Mouse (Mus musculus) E14TG2a.4 (cell line): ENCODE results near the gene Sema3e.

ENCODE experiments used
- H3K27me3 ChIP-seq: 2 replicates; pipeline ENCODE4 v1.6.1; 2014; ENCODE audit warnings: low read length, control low read depth; ENCODE audit not compliant: insufficient read depth
- H3K36me3 ChIP-seq: 2 replicates; pipeline ENCODE4 v1.6.1; 2014; ENCODE audit warnings: low read length, control low read depth; ENCODE audit not compliant: insufficient read depth
- H3K4me1 ChIP-seq: replicated peaks from 2 replicates; pipeline ENCODE4 v1.6.1; 2014; ENCODE audit warnings: low read depth, low read length, control low read depth
- H3K4me3 ChIP-seq: replicated peaks from 2 replicates; pipeline ENCODE4 v1.5.1; 2014; ENCODE audit warnings: mild to moderate bottlenecking, low read length
- H3K9me3 ChIP-seq: 2 replicates; pipeline ENCODE4 v1.6.1; 2014; ENCODE audit warnings: low read length, control low read depth
- CTCF ChIP-seq: conservative IDR thresholded peaks from 2 replicates; pipeline ENCODE4 v1.5.1; 2014; ENCODE audit warnings: low read length
- NANOG ChIP-seq: IDR thresholded peaks from 2 replicates; pipeline ENCODE4 v1.6.1; 2014; ENCODE audit warnings: borderline replicate concordance, low read length, mixed read lengths
- POU5F1 ChIP-seq: IDR thresholded peaks from 2 replicates; pipeline ENCODE4 v1.6.1; 2014; ENCODE audit warnings: low read length, borderline replicate concordance

Sema3e gene

GRCm38 (mm10) chr5:13992734-13993396, 32.2 kb upstream of the Sema3e start:
- TF ChIP-seq POU5F1 (no peak), CTCF (no peak), NANOG (no peak)
- Histone ChIP-seq H3K27me3 (no peaks in the 10 kb centered on the region), H3K4me3 (no peak overlapping the region), H3K9me3 (peaks cover 6% of the 10 kb centered on the region), H3K4me1 (peaks cover 15% of the 10 kb centered on the region), H3K36me3 (no peaks in the 10 kb centered on the region)

DNA sequence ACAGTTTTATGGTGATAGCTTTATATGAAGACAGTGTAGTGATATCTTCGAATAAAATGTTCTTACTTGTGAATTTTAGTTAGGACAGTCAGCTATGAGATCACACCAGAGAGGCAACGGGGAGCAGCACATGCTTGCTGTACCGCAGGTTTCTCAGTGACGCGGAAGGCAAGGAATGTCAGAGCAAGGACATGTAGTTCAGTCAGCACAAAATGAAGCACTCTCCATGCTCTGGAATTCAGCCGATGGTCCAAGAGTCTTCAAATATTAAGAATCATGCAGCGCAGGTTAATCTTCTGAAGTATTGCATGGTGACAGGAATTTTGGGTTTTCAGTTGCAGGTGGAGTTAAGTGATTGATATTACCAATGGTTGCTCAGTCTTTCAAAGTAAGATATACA, 3.3 kb downstream of the Sema3e start:
- peaks cover 70% of the 10 kb centered on the region for H3K4me1 ChIP-seq
- H3K27me3 ChIP-seq = no peaks in the 10 kb centered on the region; the same call in 1 of the 2 replicates
- no peaks in the 10 kb centered on the region for H3K36me3 ChIP-seq
- H3K4me3 ChIP-seq = no peak overlapping the region
- no peaks in the 10 kb centered on the region for H3K9me3 ChIP-seq
- TF ChIP-seq NANOG (no peak), CTCF (no peak), POU5F1 (no peak)

- TF ChIP-seq NANOG = no peak
- TF ChIP-seq POU5F1 = no peak
- TF ChIP-seq CTCF = no peak
- peaks cover 84% of the 10 kb centered on the region for H3K4me1 ChIP-seq
- H3K36me3 ChIP-seq = no peaks in the 10 kb centered on the region
- no peaks in the 10 kb centered on the region; the same call in 1 of the 2 replicates for H3K27me3 ChIP-seq
- H3K9me3 ChIP-seq = no peaks in the 10 kb centered on the region
- no peak overlapping the region for H3K4me3 ChIP-seq
These were observed 5.7 kb downstream of the Sema3e start for GRCm38 (mm10) chr5:14030796-14031195.

DNA sequence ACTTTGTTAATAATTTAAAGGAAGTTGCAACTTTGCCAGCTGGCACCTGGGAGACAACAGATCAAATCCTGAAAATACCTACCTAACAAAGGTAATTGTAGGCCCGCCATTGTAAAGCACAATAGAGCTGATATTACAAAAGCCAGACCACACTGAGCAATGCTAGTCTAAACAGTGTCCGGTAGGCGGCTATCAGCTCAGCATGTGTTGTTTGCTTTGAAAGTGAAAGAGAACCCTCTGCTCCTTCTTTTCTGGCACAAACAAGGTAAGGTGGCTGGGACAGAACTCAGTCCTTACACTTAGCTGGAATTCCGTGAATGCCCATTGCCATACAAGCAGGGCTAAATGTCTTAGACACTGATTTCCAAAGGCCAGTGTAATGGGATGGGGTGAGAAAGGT, 7.0 kb downstream of the Sema3e start:
- TF ChIP-seq CTCF (peak; percentile 25; the same call in 1 of the 2 replicates), NANOG (no peak; the same call in 1 of the 2 replicates), POU5F1 (no peak)
- Histone ChIP-seq H3K36me3 (no peaks in the 10 kb centered on the region), H3K9me3 (no peaks in the 10 kb centered on the region), H3K4me1 (peaks cover 77% of the 10 kb centered on the region), H3K27me3 (no peaks in the 10 kb centered on the region), H3K4me3 (peak overlapping the region; percentile 43)

DNA sequence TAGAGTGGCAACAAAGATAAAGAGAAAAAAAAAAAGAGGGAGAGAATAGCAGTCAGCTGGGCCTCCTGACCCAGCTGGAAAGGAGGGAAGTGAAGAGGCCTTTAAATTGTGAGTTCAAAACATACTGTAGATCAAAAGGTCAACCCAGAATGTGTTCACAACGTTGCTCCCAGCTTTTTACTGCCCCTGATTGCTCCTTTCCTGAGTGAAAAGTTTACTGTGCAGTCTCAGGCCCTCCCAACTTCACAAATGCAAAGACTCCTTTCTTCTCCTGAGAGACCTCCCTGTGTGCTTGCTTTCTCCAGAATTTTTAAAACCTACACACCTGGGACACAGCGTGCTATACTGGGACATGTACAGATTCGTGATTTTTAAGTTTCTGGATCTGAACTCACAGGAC, 8.2 kb downstream of the Sema3e start:
- Histone ChIP-seq H3K4me1 (peaks cover 78% of the 10 kb centered on the region), H3K9me3 (no peaks in the 10 kb centered on the region), H3K36me3 (no peaks in the 10 kb centered on the region), H3K27me3 (no peaks in the 10 kb centered on the region), H3K4me3 (peak overlapping the region; percentile 45)
- no peak for TF ChIP-seq POU5F1
- peak; percentile 58; the same call in 1 of the 2 replicates for TF ChIP-seq NANOG
- TF ChIP-seq CTCF = no peak

DNA sequence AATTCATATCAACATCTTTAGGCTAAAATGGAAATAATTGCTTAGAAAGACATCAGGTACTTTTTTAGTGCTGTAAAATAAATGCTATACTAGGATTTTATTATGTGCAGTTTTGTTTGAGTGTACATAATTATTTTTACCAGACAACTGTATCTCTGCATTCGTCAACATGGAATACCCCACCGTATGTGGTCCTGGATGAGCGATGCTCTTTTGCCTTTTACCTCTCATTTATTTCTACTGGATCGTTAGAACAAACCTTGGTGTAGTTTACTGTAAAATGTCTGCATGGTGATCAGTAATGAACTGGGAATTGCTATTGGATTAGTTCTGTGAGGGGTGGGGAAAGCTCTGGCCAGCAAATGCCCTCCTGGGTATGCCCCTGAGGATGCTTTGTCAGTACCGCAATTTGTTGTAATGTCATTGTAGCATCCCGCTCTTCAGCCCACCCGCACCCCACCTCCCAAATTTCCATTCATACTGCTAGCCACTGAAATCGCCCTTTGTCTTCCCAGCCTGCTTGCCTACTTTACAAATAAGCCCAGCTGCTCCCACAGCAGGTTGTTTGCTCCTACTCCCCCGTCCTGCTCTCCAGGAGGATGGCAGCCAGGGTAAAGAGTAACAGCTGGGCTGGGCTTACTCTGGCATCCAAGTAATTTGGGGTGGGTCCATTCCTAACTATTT, 13.9 kb downstream of the Sema3e start:
- no peaks in the 10 kb centered on the region for H3K27me3 ChIP-seq
- TF ChIP-seq NANOG (no peak), POU5F1 (no peak), CTCF (no peak)
- 0 out of 2 replicates have a peak overlapping the region, but pooled peaks have one; percentile 17 for H3K4me3 ChIP-seq
- no peaks in the 10 kb centered on the region for H3K9me3 ChIP-seq
- H3K36me3 ChIP-seq = no peaks in the 10 kb centered on the region
- peaks cover 46% of the 10 kb centered on the region for H3K4me1 ChIP-seq

GRCm38 (mm10) chr5:14040208-14040607, 15.1 kb downstream of the Sema3e start:
- H3K36me3 ChIP-seq = no peaks in the 10 kb centered on the region
- H3K4me3 ChIP-seq = no peak overlapping the region
- peaks cover 36% of the 10 kb centered on the region for H3K4me1 ChIP-seq
- TF ChIP-seq CTCF (no peak), NANOG (no peak), POU5F1 (no peak)
- H3K9me3 ChIP-seq = no peaks in the 10 kb centered on the region
- H3K27me3 ChIP-seq = no peaks in the 10 kb centered on the region

- Histone ChIP-seq H3K27me3 (no peaks in the 10 kb centered on the region), H3K4me3 (no peak overlapping the region), H3K9me3 (no peaks in the 10 kb centered on the region), H3K36me3 (no peaks in the 10 kb centered on the region), H3K4me1 (peaks cover 24% of the 10 kb centered on the region)
- TF ChIP-seq NANOG (no peak), CTCF (no peak), POU5F1 (no peak)
These were observed 18.0 kb downstream of the Sema3e start for GRCm38 (mm10) chr5:14043116-14043515.
